Mouse (Mus musculus): Measurements from ENCODE around the gene Tcirg1.

DNA sequence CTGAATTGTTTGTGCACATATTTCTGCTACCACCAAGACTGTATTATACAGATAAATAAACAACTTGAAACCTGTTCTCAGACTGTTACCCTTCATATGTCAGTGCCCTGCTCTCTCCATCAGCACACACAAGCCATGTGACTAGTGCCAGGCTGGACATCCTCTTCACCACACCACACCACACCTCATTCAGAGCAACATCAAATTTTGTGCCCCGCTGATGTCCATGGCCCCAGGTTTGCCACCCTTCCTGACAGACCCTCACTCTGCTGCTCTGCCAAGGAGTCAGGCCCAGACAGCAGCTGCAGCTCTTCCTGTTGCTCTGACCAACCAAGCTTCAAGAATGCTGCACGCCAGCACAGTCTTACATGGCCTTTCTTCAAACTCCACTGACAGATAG is 12.6 kb downstream of the Tcirg1 start:
- TF ChIP-seq POLR2A (IDR thresholded peaks at IDR 0.05; ENCODE audit: borderline replicate concordance, low read depth, low read length) = no peak
- TF ChIP-seq CTCF (IDR thresholded peaks at IDR 0.05; ENCODE audit: low read depth, low read length) = no peak
